Mouse (Mus musculus) neural tube, embryonic 11.5 days (tissue): ENCODE data around the gene Cntnap5a. TPM values are rescaled to one million over a fixed set of nuclear protein-coding genes. Genes with fewer than 3 reads are reported as not detected.

Experiments used
- ATAC-seq: fragments of 200-750 bp; cut with Nextera tagmentation; 2 replicates; pipeline ENCODE4 v1.8.0; 2017; ENCODE audit warnings: moderate number of reproducible peaks, mild to moderate bottlenecking, moderate TSS enrichment, moderate library complexity; ENCODE audit not compliant: insufficient read depth, low FRiP score, low TSS enrichment
- DNase-seq: peaks from one replicate; pipeline ENCODE4 v3.0.0-alpha.2; 2015; ENCODE audit warnings: low spot score
- H3K27ac ChIP-seq: fragments of 300-500 bp; sonication (generic); 2 replicates; pipeline ENCODE4 v1.5.1; 2014; ENCODE audit warnings: low read depth, mild to moderate bottlenecking, low read length
- H3K27me3 ChIP-seq: fragments of 300-500 bp; sonication (generic); 2 replicates; pipeline ENCODE4 v1.6.1; 2014; ENCODE audit warnings: mild to moderate bottlenecking, low read length, mixed read lengths; ENCODE audit not compliant: control insufficient read depth, insufficient read depth
- H3K36me3 ChIP-seq: fragments of 300-500 bp; sonication (generic); 2 replicates; pipeline ENCODE4 v1.6.1; 2014; ENCODE audit warnings: mild to moderate bottlenecking, low read length, moderate library complexity, mixed read lengths; ENCODE audit not compliant: control insufficient read depth, insufficient read depth
- H3K4me1 ChIP-seq: fragments of 300-500 bp; sonication (generic); 2 replicates; pipeline ENCODE4 v1.6.1; 2014; ENCODE audit warnings: low read length, mixed read lengths; ENCODE audit not compliant: control insufficient read depth, insufficient read depth
- H3K4me2 ChIP-seq: fragments of 300-500 bp; sonication (generic); 2 replicates; pipeline ENCODE4 v1.6.1; 2014; ENCODE audit warnings: low read depth, mild to moderate bottlenecking, moderate library complexity
- H3K4me3 ChIP-seq: fragments of 300-500 bp; sonication (generic); 2 replicates; pipeline ENCODE4 v1.5.1; 2014; ENCODE audit warnings: low read depth, low read length
- H3K9ac ChIP-seq: fragments of 300-500 bp; sonication (generic); 2 replicates; pipeline ENCODE4 v1.6.1; 2014; ENCODE audit warnings: mild to moderate bottlenecking, low read length
- H3K9me3 ChIP-seq: fragments of 300-500 bp; sonication (generic); 2 replicates; pipeline ENCODE4 v1.6.1; 2016; ENCODE audit warnings: low read length; ENCODE audit not compliant: control insufficient read depth
- WGBS: fragments of 180-500 bp; shearing (Covaris S2); extraction: QIAGEN DNeasy Blood & Tissue Kit; methylation state at CpG from one replicate; pipeline ENCODE4 v1.1.7; 2014; 5-methylcytosine and 5-hydroxymethylcytosine counted together
- polyA plus RNA-seq: library from polyadenylated mRNA; unstranded; fragments of >200 nt; fragmentation: Nextera tagmentation; extraction: Ambion mirVana; gene quantifications from 2 replicates; pipeline ENCODE4 v1.2.1, GENCODE M21; 2014

The Cntnap5a gene
- polyA plus RNA-seq, 1 experiment from 2014 or later = 0.08 TPM

DNA sequence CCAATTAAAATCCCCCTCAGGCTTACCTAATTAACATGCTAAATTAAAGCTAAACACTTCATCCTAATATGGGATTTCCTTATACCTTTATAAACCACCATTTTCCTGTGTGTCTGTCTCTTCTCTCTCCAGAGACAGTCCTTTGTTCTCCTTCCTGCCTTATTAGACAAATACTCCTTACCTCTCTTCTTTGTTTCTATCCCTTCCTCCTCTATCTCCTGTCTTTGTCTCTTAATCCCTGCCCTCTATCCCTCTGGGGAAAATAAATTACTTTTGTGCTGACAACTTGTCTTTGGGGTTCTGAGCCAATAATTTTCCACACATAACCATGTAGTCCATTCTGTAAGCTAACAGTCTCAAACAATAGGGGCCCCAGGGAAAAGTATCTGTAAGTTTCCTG, 556.0 kb downstream of the Cntnap5a start:
- H3K9ac ChIP-seq = no peak overlapping the region
- no peaks in the 10 kb centered on the region for H3K4me1 ChIP-seq
- no peak overlapping the region for H3K4me2 ChIP-seq
- H3K9me3 ChIP-seq = no peaks in the 10 kb centered on the region
- DNase-seq = no peak
- no peak overlapping the region for H3K4me3 ChIP-seq
- H3K27me3 ChIP-seq = no peaks in the 10 kb centered on the region
- peak; percentile 35; the same call in 1 of the 2 replicates for ATAC-seq
- no peak overlapping the region for H3K27ac ChIP-seq
- H3K36me3 ChIP-seq = no peaks in the 10 kb centered on the region

DNA sequence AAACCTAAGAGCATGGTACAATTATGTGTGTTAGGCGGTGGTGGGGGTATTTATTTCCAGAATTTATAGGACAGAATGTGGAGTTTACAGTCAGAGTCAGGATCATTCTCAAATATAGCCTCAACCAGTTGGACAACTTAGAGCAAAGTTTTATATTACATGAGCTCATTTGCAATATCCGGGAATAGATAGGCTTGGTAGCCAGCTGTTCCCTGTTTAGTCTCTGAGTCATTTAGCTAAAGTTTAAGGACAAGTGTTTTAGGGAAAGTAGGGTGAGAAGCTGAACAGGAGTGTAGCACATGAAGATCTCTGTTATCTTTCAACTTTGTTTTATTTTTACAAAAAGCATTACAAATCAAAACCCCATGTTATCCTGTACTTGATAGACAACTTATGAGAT, 559.3 kb downstream of the Cntnap5a start:
- no peak for ATAC-seq
- H3K36me3 ChIP-seq = no peaks in the 10 kb centered on the region
- H3K4me3 ChIP-seq = no peak overlapping the region
- H3K4me2 ChIP-seq = no peak overlapping the region
- H3K9me3 ChIP-seq = no peaks in the 10 kb centered on the region
- H3K4me1 ChIP-seq = no peaks in the 10 kb centered on the region
- 88% methylated on average over 2 of the region's 2 CpGs for WGBS
- H3K9ac ChIP-seq = no peak overlapping the region
- H3K27me3 ChIP-seq = no peaks in the 10 kb centered on the region
- DNase-seq = no peak
- no peak overlapping the region for H3K27ac ChIP-seq

DNA sequence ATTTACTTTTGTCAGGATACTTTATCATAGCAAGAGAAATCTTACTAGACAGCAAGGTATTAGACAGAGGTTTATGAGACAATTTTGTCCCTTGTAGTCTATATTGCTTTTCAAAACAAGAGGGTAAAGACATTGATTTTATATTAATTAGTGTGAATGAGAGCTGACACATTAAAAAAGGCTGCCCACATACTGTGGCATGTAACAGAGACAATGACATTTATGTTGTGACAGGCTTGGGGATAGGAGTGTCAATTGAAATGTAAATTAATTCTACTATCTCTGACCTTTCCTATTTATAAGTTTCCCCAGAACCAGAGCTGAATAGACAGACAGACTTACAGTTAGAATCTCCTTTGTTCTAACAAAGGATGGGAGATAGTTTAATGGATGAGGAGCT, 596.6 kb downstream of the Cntnap5a start:
- no peak overlapping the region for H3K4me3 ChIP-seq
- no peak overlapping the region for H3K4me2 ChIP-seq
- H3K9me3 ChIP-seq = no peaks in the 10 kb centered on the region
- ATAC-seq = no peak
- no peak for DNase-seq
- no peaks in the 10 kb centered on the region for H3K27me3 ChIP-seq
- H3K27ac ChIP-seq = no peak overlapping the region
- no peak overlapping the region for H3K9ac ChIP-seq
- H3K4me1 ChIP-seq = no peaks in the 10 kb centered on the region
- H3K36me3 ChIP-seq = no peaks in the 10 kb centered on the region

DNA sequence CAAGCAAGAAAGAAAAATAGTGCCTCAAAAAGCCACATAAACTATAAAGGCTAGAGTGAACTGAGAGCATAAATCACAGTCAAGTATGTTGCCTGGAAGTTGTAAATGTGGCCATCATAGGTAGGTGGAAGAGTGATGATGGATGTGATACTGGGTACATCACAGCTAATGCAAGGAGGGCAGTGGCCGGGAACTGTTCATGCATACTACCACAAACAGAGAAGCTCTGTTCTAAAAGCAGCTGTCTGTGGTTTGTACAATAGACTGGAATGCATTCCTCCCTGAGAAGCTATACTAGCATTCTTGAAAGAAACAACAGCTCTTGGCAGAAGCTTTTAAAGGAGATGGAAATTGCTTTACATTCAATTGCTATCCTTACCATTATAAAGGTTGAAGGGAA, 599.4 kb downstream of the Cntnap5a start:
- 35% methylated on average over 1 of the region's 1 CpGs for WGBS

DNA sequence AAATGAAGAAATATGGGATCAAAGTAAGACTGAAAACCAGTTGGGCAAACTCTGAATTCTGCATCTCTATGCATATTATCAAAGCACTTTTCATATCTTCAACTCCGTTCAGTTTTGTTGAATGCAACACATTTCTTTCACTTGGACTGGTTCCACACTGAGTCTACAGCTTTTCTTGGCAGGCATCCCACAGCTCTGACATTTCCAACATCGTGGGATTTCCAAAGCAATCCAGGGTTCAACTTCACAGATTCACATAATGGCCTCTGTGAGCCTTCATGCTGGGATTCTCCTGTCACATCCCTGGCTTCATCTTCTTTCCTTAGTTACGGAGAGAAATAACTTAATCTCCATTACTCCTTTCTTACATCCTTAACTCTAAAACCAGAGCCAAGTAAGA, 622.0 kb downstream of the Cntnap5a start:
- WGBS = 85% methylated on average over 3 of the region's 3 CpGs
- DNase-seq (no peak), ATAC-seq (no peak)
- Histone ChIP-seq H3K27me3 (no peaks in the 10 kb centered on the region), H3K9me3 (no peaks in the 10 kb centered on the region), H3K27ac (no peak overlapping the region), H3K4me2 (no peak overlapping the region), H3K4me3 (no peak overlapping the region), H3K4me1 (no peaks in the 10 kb centered on the region), H3K9ac (no peak overlapping the region), H3K36me3 (no peaks in the 10 kb centered on the region)

More for the DNA sequence above, 599.4 kb downstream of the Cntnap5a start:
- no peaks in the 10 kb centered on the region for H3K27me3 ChIP-seq
- no peak overlapping the region for H3K27ac ChIP-seq
- no peak for DNase-seq
- ATAC-seq = no peak
- no peak overlapping the region for H3K9ac ChIP-seq
- H3K4me2 ChIP-seq = no peak overlapping the region
- H3K36me3 ChIP-seq = no peaks in the 10 kb centered on the region
- no peak overlapping the region for H3K4me3 ChIP-seq
- H3K9me3 ChIP-seq = no peaks in the 10 kb centered on the region
- H3K4me1 ChIP-seq = no peaks in the 10 kb centered on the region

- Histone ChIP-seq H3K9me3 (no peaks in the 10 kb centered on the region), H3K36me3 (no peaks in the 10 kb centered on the region), H3K27me3 (no peaks in the 10 kb centered on the region), H3K9ac (no peak overlapping the region), H3K4me2 (no peak overlapping the region), H3K27ac (no peak overlapping the region), H3K4me1 (no peaks in the 10 kb centered on the region), H3K4me3 (no peak overlapping the region)
- ATAC-seq (no peak), DNase-seq (no peak)
- WGBS = 68% methylated on average over 3 of the region's 3 CpGs
These were observed 627.0 kb downstream of the Cntnap5a start for GRCm38 (mm10) chr1:116311512-116311911.

DNA sequence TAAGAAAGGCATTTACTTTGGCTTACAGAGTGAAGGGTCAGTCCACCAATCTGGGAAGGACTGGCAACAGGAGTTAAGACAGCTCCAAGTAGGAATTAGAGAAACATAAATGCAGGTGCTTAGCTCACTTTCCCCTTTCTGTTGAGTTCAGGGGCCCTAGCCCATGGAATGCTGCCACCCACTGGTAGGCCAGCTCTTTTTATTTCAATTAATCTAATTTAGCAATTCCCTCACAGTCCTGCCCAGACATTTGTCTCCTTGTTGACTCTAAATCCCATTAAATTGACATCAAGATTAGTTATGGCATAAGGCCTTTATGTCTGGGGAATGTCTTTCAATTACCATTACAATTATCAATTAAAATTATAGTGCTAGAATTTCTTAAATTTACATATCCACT, 628.7 kb downstream of the Cntnap5a start:
- no peaks in the 10 kb centered on the region for H3K36me3 ChIP-seq
- no peaks in the 10 kb centered on the region for H3K4me1 ChIP-seq
- H3K4me2 ChIP-seq = no peak overlapping the region
- H3K9me3 ChIP-seq = no peaks in the 10 kb centered on the region
- H3K27me3 ChIP-seq = no peaks in the 10 kb centered on the region
- ATAC-seq = peak; percentile 58; the same call in 1 of the 2 replicates
- H3K4me3 ChIP-seq = no peak overlapping the region
- H3K9ac ChIP-seq = no peak overlapping the region
- DNase-seq = peak; percentile 26
- H3K27ac ChIP-seq = no peak overlapping the region

DNA sequence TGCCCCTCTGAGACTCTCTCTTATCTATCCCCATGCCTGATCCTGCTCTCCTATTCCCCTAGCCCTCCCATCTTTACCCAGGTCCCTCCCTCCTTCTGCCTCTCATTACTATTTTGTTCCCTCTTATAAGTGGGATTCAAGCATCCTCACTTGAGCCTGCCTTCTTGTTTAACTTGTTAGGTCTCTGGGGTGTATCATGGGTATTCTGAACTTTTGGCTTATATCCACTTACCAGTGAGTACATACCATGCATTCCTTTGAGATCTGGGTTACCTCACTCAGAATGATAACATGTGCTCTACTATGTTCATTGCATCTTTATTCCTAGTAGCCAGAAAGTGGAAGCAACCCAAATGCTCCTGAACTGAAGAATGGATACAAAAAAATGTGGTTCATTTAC, 639.9 kb downstream of the Cntnap5a start:
- H3K9ac ChIP-seq = no peak overlapping the region
- H3K9me3 ChIP-seq = no peaks in the 10 kb centered on the region
- H3K27me3 ChIP-seq = no peaks in the 10 kb centered on the region
- no peak for ATAC-seq
- H3K4me1 ChIP-seq = no peaks in the 10 kb centered on the region
- no peak overlapping the region for H3K27ac ChIP-seq
- no peak overlapping the region for H3K4me2 ChIP-seq
- no peak for DNase-seq
- H3K36me3 ChIP-seq = no peaks in the 10 kb centered on the region
- H3K4me3 ChIP-seq = no peak overlapping the region

DNA sequence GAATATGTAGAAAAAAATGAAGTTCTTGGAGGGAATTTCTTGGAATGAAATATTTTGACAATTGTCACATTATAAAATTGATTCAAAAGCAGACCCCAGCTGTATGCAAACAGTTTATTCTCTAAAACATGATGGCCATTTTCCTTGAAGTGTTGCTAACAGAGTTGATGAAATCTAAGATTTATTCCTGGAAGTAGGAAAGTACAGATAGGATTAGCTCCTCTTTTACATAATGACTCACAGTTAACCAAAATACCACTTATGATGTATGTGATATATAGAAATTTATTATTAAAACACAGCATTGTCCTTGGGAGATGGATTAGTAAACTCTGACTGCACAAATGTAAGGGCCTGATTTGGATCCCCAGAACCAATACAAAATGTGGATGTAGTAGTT, 669.1 kb downstream of the Cntnap5a start:
- H3K27me3 ChIP-seq = no peaks in the 10 kb centered on the region
- no peaks in the 10 kb centered on the region for H3K36me3 ChIP-seq
- no peaks in the 10 kb centered on the region for H3K9me3 ChIP-seq
- H3K4me3 ChIP-seq = no peak overlapping the region
- H3K9ac ChIP-seq = no peak overlapping the region
- H3K27ac ChIP-seq = no peak overlapping the region
- DNase-seq (no peak), ATAC-seq (no peak)
- no peak overlapping the region for H3K4me2 ChIP-seq
- no peaks in the 10 kb centered on the region for H3K4me1 ChIP-seq
